Mouse (Mus musculus) cerebellum, adult 11-12 months (tissue): ENCODE data around the gene Zc3h12c.

Experiments used
- DNase-seq: peaks from one replicate; pipeline ENCODE4 v3.0.0; 2022

The Zc3h12c gene

DNA sequence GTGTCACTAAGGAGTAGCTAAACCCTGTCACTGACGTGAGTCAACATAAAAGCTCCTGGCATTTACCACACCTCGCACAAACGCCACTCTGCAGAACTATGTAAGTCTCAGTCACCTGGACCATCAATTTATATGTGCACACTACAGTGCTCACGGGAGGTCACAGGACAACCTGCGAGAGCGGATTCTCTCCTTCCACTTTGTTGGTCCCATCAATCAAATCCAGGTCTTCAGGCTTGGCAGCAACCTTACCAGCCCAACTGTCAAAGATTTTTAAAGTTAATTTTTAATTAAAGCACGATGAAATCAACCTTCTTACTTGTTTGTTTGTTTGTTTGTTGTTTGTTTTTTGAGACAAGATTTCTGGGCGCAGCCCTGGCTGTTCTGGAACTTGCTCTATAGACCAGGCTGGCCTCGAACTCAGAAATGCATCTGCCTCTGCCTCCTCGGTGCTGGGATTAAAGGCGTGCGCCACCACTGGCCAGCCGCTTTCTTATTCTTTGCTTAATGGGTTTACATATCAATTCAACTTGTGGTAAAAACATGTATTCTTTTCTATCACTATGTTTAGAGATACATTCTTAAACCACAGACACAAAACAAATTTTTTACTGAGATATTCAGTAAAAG is 3.2 kb downstream of the Zc3h12c start:
- DNase-seq: no peak

- DNase-seq: no peak
These were observed 7.9 kb downstream of the Zc3h12c start for GRCm38 (mm10) chr9:52160512-52160911.

DNA sequence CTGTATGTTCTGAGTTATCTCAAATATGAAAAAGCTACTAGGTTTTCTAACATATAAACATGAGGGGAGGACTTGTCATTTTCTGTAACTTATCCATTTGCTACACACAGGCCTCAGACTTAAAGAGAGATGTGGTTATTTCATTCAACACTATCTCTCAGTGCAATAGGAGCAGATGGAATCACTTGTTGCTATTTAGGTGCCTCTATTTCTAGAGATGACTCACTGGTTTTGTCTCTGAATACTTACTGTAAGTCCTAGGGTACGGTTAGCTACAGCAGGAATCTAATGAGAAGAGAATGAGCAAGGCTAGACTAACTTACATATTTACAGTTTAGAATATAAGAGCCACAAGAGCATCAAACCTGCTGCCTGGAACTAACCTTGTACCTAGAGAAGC is 9.8 kb downstream of the Zc3h12c start:
- DNase-seq: no peak

DNA sequence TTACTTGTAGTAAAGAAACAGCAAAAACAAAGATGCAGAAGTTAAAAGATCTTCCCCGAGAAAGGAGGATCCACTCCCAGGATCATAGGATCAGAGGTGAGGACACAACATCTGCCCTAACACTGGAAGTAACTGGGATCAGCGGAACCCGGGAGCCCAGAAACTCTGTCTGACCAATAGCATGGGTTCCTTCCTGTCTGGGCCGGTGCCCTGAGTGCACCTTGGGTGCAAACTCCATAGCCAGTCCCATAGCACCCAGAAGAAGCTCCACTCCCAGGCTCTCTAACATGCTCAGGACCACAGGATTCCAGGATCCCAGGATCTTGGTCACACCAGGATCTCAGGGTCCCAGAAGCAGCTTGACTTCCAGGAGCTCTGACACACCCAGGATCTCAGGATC is 13.0 kb downstream of the Zc3h12c start:
- DNase-seq: no peak

- DNase-seq: no peak
These were observed 14.1 kb downstream of the Zc3h12c start for GRCm38 (mm10) chr9:52154253-52154652.

DNA sequence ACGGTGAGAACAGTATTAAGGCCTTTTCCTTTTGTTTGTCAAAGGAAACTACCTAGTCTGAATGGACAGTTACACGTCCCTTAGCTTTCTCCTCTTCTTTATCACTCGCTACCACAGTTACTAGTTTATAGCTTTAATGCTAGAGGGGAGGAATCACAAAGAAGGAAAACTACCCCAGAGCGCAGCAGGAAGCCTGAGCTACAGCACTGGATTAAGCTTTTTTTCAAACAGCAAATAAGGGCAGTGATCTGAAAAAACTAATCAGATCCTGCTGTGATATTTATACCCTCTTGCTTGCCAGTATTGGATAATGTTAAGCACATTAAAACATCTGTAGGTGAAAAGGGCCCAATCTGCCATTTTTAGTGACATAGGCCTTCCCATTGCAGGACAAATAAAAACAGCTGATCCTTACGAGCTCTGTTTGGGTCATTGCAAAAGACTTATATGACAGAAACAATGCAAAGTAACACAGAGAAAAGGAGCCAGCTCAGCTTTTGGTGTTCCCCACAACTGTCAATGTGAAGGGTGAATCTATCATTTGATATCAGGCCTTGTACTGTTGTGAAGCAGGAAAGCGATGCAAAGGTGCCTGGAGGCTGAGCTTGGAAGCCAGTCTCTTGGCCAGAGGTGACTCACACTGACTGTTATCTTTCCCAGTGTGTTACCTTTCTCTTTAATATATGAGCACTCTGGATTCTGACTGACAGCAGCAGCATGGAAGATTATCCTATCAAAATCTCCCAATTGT is 16.1 kb downstream of the Zc3h12c start:
- no peak for DNase-seq

DNA sequence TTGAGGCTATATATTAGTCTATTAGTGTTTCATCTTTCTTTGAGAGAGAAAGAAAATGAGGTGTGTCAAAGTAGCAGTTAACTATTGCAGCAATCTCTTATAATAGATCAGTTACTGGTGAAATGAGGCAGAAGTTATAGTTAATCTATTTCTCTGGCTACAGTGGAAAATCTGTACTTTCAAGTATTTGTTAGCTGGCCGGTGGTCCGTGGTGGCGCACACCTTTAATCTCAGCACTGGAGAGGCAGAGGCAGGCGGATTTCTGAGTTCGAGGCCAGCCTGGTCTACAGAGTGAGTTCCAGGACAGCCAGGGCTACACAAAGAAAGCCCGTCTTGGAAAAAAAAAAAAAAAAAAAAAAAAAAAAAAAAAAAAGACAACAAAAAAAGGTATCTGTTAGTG is 18.6 kb downstream of the Zc3h12c start:
- DNase-seq: no peak

DNA sequence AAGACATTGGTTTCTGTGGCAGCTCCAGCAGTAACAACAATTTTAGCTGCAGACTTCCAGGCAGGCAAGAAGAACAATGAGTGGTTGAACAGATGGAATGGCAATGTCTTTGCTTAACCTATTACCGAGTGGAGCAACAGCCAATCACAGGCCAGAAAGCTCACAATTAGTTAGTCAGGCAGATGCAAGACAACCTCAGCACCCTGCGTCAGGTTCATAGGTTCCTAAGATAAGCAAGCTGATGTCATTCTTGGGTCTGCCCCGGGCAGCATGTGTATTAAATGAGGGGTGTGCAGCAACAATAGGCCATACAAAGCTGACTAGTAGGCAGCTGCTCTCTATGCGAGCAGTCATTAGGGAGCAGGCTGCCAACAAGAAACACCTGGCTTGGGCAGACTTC is 19.1 kb downstream of the Zc3h12c start:
- no peak for DNase-seq

- no peak for DNase-seq
These were observed 19.5 kb downstream of the Zc3h12c start for GRCm38 (mm10) chr9:52148831-52149230.

DNA sequence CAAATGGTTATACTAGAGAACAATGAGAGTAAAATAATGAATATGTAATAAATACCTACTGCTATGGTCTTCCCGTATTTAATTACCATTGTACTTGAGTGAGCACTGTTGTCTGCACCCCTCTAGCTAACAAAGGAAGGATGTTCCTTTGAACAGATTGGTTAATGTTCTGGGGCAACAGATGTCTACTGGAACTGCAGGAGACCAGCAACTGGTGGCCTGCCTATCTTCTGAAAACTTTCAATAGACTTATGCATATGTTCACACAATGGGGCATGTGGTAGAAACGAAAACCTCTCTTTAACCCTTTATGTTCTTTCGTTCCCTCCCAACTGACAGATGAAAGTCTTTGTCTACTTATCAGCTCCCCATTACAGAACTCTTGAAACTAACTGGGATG is 20.1 kb downstream of the Zc3h12c start:
- DNase-seq: no peak

- DNase-seq: no peak
These were observed 22.1 kb downstream of the Zc3h12c start for GRCm38 (mm10) chr9:52146241-52146640.

DNA sequence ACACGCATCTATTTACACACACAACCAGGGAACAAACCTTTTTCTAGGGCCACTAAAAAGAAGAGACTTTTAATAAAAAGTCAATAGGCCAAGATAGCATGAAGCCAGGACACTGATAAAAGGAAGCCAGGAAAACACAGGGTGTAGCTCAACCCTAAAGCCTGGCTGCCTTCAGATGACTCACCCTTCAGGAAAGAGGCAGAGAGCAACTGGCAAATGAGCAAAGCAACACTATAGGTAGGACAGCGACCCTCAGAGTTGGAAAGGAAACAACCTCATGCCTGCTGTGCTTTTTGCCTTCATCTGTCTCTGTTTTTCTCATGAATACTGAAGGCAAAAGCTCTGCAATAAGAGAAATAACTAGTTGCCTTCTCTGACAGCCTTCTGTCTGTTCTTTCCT is 35.6 kb downstream of the Zc3h12c start:
- no peak for DNase-seq

- DNase-seq: no peak
These were observed 38.0 kb downstream of the Zc3h12c start for GRCm38 (mm10) chr9:52130348-52130747.

DNA sequence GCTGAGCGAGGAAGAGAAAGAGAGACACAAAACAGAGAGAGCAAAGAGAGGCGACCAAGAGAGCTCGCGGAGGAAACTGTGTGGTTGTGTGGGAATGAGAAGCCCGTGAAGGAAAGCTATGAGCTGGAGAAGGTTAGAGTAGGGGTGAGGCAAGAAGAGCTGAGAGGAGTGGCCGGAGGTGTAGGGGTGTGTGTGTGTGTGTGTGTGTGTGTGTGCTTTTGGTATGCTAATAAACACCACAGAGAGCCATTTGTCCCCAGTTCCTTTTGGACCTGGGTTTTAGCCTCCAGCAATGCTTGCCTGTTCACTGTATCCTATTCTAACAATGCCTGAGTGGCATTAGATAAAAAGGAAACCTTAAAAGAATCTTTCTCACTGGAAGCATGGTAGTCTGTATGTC is 43.1 kb downstream of the Zc3h12c start:
- DNase-seq: no peak

GRCm38 (mm10) chr9:52119212-52119611 is 49.2 kb downstream of the Zc3h12c start:
- no peak for DNase-seq

DNA sequence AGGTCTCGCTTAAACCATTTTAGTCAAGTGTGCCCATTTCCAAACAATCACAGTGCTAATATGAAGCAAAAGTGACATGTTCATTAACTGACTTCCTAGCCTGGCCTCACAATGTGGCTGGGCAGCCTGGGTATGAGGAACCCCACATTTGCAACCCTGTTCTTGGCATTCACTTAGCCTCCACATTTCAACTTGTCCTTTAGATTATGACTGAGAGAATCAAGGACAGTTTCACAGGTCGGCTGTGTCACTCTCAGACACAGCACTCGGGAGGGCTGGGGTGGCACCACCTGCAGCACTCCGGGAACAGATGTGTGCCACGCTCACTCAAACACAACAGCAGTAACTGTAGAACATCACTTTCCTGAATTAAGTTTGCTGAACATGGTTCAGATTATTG is 55.3 kb downstream of the Zc3h12c start:
- DNase-seq: no peak

DNA sequence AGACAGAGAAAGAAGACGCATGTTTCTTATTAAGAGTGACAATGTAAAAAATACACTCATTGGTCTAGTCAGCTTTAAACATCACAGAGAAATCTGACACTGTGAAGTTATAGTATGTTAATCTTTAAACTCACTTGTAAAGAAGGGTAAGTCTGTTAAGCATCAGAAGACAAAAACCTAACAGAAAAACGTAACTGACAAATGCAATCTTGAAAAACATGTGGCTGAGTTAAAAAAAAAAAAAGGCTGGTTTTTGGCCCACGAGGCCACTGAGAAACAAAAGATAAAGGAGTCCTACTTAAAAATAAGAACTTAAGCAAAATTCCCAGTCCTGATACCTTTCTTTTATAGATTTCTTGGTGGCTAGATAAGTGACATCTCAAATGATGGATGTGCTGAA is 57.6 kb downstream of the Zc3h12c start:
- DNase-seq: no peak

DNA sequence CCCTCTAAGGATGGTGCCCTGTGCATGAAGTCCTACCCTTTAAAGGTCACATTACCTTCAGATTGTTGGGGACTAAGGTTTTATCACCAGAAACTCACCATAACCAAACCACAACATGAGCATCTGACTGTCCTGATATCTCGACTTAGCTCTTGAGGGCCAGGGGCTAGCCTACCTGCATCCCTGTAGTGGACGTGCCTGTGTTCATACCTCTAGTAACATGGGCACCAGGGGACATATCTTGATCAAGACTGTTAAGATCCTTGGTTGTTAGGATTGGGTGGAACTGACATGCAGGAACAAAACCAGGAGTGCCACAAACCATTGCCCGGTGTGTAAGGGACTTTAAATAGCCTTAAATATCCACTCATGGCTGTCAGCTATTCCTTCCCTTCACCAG is 61.2 kb downstream of the Zc3h12c start:
- DNase-seq: no peak

DNA sequence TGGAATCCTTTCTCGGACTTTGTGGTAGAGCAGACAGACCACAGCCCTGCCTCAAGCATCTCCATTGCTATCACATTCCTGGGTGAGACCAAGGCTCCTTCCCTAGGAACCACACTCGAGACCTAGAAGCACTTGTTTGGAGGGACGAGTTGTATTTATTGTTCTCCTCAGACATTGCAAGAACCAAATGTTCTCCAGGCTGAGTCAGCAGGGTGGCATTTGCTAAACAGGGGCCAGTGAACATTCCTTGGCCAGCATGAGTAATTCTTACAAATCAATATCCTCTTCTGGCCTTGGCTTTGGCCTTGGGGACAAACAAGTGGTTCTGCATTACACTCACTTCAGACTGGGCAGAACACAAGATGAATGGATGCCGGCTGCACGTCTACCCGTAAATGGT is 62.9 kb downstream of the Zc3h12c start:
- no peak for DNase-seq

GRCm38 (mm10) chr9:52104225-52104615 is 64.2 kb downstream of the Zc3h12c start:
- DNase-seq: no peak

DNA sequence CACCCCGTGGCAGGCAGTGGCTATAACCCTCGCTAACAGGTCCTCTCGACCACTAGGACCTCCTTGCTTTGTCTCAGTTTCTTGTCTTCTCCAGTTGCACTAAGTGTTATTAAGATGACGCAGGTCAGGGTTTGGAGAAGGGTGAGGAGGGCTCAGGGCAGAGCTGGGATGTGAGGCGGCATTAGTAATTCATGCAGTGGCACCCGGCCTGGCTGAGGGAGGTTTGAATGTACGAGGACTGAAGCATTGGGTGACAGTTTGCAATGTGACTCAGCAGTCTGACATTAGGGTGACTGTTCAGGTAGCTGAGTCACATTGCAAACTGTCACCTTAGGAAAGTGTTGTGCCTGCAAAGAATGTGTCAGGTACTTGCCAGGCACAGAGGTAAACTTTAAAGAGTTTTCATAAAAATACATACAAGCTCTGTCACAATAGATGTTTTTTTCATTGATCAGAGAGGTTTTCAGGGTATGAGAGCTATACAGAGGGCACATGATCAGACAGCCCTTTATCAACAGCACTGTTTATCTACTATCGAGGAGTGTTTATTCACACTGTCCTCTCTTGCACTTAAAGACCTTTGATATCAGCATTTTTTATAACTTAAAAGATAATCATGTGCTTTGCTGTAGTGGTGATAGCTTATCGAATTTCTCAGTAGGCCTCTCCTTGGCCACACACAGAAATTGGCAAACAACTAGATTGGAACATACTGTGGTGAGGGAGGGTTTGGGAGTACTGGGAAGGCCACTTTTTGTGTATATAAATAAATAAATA is 64.7 kb downstream of the Zc3h12c start:
- DNase-seq: no peak

DNA sequence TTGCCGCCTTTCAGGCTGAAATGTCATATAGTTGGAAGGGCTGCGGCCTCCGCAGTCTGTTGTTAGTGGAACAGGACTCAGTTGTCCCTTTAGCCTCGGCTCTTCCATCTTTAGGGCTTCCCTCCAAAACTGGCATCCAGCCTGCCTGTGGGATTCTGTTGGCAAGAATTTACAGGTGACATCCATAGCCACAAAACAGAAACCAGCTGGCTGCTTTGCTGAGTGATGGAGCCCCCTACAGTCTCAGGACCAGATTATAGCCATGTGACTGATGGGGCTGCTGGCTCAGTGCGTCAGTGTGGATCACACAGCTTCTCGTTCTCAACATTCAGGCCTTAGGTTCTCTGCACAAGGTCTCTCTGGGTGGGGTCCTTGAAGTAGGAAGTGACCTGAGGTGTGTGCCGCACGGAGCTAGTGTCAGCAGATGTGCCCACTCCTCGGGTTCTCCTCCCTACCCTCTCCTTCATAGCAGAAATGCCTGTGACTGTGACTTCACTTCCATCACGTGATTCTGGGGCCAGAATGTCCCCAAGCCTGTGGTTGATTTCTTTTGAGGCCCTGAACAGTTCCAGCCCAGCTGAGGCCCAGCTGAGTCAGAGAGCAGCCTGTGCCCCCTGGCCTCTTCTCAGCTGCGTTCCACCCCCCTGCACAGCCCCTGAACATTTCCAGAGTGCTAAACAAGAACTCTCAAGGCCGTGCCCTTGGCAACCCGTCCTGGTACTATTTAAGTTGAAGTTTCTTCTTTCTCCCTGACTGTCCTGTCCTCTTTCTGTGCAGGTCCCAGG is 66.1 kb downstream of the Zc3h12c start:
- DNase-seq: peak; percentile 53

DNA sequence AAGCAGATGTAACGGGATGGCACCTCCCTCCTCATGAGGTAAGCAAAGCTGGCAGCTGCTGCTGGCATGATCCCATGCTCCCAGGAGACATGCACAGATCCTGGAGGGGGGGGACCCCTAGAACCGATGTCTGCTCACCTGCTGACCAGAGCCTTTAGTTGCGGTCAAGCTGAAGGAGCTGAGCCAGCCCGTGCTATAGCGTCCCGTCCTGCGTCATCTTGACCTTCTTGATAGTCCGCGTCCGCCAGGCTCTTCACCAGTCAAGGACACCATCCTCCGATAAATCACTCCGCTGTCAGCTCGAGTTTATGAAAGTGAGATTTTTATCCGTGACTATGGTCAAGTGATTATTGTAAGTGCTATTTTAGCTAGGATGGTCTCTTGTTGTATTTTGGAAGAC is 67.9 kb downstream of the Zc3h12c start:
- no peak for DNase-seq
